Mouse (Mus musculus): ENCODE data around the gene Btnl10. TPM values are rescaled to one million over a fixed set of nuclear protein-coding genes. Genes with fewer than 3 reads are reported as not detected.
"Not testable (repeated sequence)": the region's sequence is repeated elsewhere in the genome, so short reads cannot be mapped to it uniquely, and the experiment has no call there.

The Btnl10 gene
- total and polyA plus RNA-seq, 3 experiments, result 0.09 TPM; not detected in 2

GRCm38 (mm10) chr11:58930254-58930653 lies 12.5 kb downstream of the Btnl10 start:
- no peak for DNase-seq

- DNase-seq, result no peak
These were observed 13.9 kb downstream of the Btnl10 start for GRCm38 (mm10) chr11:58931576-58931975.

GRCm38 (mm10) chr11:58937909-58938308 lies 20.2 kb downstream of the Btnl10 start:
- peak; percentile 31 for DNase-seq

DNA sequence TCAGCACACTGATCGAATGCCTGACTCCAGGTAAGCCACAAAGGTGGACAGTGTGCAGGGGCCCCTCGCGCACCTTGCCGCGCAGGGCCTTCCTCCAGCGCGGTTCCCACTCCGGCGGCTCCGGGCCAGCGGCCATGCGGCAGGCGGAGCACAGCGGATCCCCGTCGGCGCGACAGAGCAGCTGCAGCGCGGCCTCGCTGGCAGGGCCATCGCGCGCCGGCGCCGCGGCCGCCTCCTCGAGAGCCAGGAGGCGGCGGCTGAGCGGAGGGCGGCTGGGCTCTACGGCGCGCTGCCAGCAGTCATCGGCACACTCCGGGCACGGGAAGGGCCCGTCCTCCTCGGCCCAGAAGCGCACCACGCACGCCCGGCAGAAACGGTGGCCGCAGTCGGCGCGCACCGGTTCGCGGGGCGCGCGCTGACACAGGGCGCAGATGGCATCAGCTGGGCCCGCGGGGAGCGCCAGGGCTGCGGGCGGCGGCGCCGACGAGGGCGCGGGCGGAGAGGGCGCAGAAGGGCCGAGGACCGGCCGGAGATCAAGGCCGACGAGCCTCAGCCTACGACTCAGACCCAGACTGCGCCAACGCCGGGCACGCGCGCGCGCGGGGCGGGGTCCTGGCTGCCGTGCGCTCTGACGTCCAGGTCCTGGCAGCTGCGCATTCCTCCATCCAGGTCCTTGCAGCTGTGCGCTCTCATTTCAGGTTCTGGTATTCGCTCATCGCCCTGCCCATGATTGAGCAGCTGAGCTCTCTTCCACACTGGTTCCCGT lies 20.8 kb downstream of the Btnl10 start, which contains the start of gene Rnf187:
Rnf187 (minus strand) TSS at position 595 of the 766 bp plus-strand sequence.
- DNase-seq, result peak; percentile 96

- no peak for DNase-seq
These were observed 21.4 kb downstream of the Btnl10 start for GRCm38 (mm10) chr11:58939088-58939439.

GRCm38 (mm10) chr11:58944136-58944535 lies 26.4 kb downstream of the Btnl10 start:
- DNase-seq, result no peak

GRCm38 (mm10) chr11:58947306-58947705 lies 29.6 kb downstream of the Btnl10 start:
- no peak for DNase-seq

GRCm38 (mm10) chr11:58947798-58948528 lies 30.3 kb downstream of the Btnl10 start:
- DNase-seq, result no peak

GRCm38 (mm10) chr11:58948542-58949479 lies 31.1 kb downstream of the Btnl10 start, which contains the start of gene Hist3h2ba:
Hist3h2ba (plus strand) TSS chr11:58948920.
- peak; percentile 54 for DNase-seq

- DNase-seq, result no peak
These were observed 32.0 kb downstream of the Btnl10 start for GRCm38 (mm10) chr11:58949480-58950431.

GRCm38 (mm10) chr11:58951210-58951609 lies 33.5 kb downstream of the Btnl10 start:
- no peak for DNase-seq

GRCm38 (mm10) chr11:58953351-58954169 lies 35.9 kb downstream of the Btnl10 start:
- DNase-seq, result peak; percentile 34

DNA sequence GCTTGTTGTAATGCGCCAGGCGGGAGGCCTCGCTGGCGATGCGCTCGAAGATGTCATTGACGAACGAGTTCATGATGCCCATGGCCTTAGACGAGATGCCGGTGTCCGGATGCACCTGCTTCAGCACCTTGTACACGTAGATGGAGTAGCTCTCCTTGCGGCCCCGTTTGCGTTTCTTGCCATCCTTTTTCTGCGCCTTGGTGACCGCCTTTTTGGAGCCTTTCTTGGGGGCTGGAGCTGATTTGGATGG lies 36.4 kb downstream of the Btnl10 start:
- not testable (repeated sequence) for DNase-seq

DNA sequence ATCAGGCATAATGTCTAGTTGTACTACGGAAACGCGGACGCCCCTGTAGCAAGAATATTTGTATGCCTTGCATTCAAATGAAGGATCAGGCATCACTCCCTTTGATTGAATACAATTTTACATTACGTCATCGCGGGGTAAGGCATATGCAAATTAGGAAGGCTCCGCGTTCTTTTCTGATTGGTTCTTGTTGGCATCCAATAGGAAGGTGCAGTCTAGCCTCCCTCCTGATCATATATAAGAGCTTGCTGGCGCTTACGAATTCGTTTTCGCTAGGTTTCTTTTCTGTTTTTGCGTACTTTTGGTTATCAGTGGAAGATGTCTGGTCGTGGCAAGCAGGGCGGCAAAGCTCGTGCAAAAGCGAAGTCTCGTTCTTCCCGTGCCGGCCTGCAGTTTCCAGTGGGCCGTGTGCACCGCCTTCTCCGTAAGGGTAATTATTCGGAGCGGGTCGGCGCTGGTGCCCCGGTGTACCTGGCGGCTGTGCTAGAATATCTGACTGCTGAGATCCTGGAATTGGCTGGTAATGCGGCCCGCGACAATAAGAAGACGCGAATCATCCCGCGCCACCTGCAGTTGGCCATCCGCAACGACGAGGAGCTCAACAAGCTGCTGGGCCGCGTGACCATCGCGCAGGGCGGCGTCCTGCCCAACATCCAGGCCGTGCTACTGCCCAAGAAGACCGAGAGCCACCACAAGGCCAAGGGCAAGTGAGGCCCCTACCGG lies 36.9 kb downstream of the Btnl10 start, which contains the start of the genes Hist3h2a and Trim17:
Hist3h2a (plus strand) TSS at position 266 of the 723 bp plus-strand sequence.
Trim17 (plus strand) TSS at position 266 of the 723 bp plus-strand sequence.
- DNase-seq, result peak; percentile 89

DNA sequence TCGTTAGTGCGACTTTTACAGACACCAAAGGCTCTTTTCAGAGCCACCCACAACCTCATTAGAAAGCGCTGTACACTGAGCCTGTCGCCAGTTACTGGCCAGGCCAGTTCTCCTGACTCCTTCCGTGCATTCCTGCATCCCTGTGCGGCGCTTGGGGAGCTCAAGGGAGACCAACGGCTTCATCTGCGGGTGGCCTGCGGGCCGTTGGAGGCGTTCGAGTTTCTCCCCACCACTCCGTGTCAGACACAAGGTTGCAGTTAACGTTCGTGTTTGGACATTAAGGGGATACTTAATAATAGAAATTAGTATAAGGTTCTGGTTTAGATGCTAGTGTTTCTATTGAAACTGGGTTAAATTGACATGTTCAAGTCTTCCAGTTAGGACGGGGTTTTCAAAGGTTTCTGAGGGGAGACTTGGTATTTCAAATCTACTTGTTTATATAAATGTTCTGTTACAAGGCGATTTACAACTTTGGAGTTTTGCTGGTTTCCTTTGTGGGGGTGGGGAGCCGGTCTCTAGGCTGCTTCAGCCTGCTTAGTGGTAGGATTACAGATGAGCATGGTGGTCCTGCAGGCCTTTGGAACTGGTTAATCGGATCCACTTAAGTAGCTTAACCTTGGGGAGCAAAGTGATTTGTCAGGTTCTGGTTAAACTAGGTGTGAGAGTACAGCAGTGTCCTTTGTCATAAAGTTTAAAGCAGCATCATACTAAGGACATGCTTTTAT lies 37.6 kb downstream of the Btnl10 start:
- no peak for DNase-seq

- DNase-seq, result no peak
These were observed 38.2 kb downstream of the Btnl10 start for GRCm38 (mm10) chr11:58955868-58956257.

GRCm38 (mm10) chr11:58957226-58957914 lies 39.7 kb downstream of the Btnl10 start:
- DNase-seq, result no peak

DNA sequence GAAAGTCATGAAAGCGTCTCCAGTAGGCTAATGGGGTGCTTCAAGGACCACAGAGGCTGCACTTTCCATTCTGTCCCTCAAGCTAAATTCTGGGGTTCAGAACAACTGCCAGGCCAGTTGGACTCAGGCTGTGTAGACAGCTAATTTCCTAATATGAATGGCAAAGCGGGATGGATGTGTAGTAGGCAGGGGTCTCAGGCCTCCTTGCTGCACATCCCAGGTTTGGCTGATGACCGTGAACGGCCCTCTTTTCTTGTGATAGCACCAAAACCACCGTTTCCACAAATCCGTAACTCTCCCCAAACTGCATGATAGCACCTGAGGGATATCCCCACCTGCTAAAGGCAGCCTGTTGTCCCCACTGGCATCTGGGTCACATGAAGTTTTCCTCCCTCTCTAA lies 40.8 kb downstream of the Btnl10 start:
- no peak for DNase-seq

All from adrenal gland, adult 2 months (tissue).